In genomic region chr13:84023637-84024036, GRCm38 (mm10) we compare ENCODE assay signal across 7 mouse cellular contexts.
A peak's percentile ranks its signal among the peaks of the same experiment; 100 is the strongest.
DNase-seq lines count a peak whose midpoint lies in the region; ATAC-seq lines count a peak whose summit lies in the region.

No protein-coding gene starts in this region.

- no peak overlapping the region for H3K27ac ChIP-seq in neural tube, embryonic 11.5 days (ENCODE audit: low read depth, low read length)
- no peak overlapping the region for H3K27ac ChIP-seq in kidney, embryonic 14.5 days (ENCODE audit: low read depth, low read length)

- H3K36me3 ChIP-seq in neural tube, embryonic 11.5 days (ENCODE audit: control insufficient read depth, insufficient read depth, low read length), result no peaks in the 10 kb centered on the region
- H3K36me3 ChIP-seq in kidney, embryonic 14.5 days (ENCODE audit: control insufficient read depth, insufficient read depth, low read length), result no peaks in the 10 kb centered on the region

- H3K4me1 ChIP-seq in neural tube, embryonic 11.5 days (ENCODE audit: control insufficient read depth, insufficient read depth, low read length), result peaks cover 2% of the 10 kb centered on the region; the same call in 1 of the 2 replicates
- H3K4me1 ChIP-seq in kidney, embryonic 14.5 days (ENCODE audit: control insufficient read depth, insufficient read depth, low read length), result no peaks in the 10 kb centered on the region

- H3K9me3 ChIP-seq in neural tube, embryonic 11.5 days (ENCODE audit: control insufficient read depth, low read length), result no peaks in the 10 kb centered on the region
- no peaks in the 10 kb centered on the region for H3K9me3 ChIP-seq in kidney, embryonic 14.5 days (ENCODE audit: control insufficient read depth, low read length)

- no peak for DNase-seq in neural tube, embryonic 11.5 days (ENCODE audit: low spot score)
- DNase-seq in neural tube, embryonic 10.5 days (ENCODE audit: extremely low spot score, low spot score), result no peak
- DNase-seq in embryo, embryonic 9.5 days (ENCODE audit: extremely low spot score), result peak; percentile 19
- no peak for DNase-seq in adrenal gland, adult 8-10 months
- DNase-seq in thymus, postnatal 25 days, result no peak
- DNase-seq in thymus, postnatal 36 days, result no peak

- no peak overlapping the region for H3K9ac ChIP-seq in neural tube, embryonic 11.5 days (ENCODE audit: low read length)
- H3K9ac ChIP-seq in kidney, embryonic 14.5 days (ENCODE audit: low read depth, low read length), result no peak overlapping the region

- H3K4me2 ChIP-seq in neural tube, embryonic 11.5 days (ENCODE audit: low read depth), result no peak overlapping the region
- no peak overlapping the region for H3K4me2 ChIP-seq in kidney, embryonic 14.5 days (replicated peaks; ENCODE audit: low read depth, low read length)

- H3K27me3 ChIP-seq in neural tube, embryonic 11.5 days (ENCODE audit: control insufficient read depth, insufficient read depth, low read length), result no peaks in the 10 kb centered on the region
- no peaks in the 10 kb centered on the region for H3K27me3 ChIP-seq in kidney, embryonic 14.5 days (ENCODE audit: control insufficient read depth, insufficient read depth, low read length)

- H3K4me3 ChIP-seq in neural tube, embryonic 11.5 days (ENCODE audit: low read depth, low read length), result no peak overlapping the region
- H3K4me3 ChIP-seq in kidney, embryonic 14.5 days (ENCODE audit: low read length), result no peak overlapping the region

- peak; percentile 58; the same call in 1 of the 2 replicates for ATAC-seq in neural tube, embryonic 11.5 days (ENCODE audit: insufficient read depth, low FRiP score, low TSS enrichment)
- peak; percentile 81 for ATAC-seq in kidney, embryonic 14.5 days (ENCODE audit: low FRiP score, low TSS enrichment)

- WGBS in neural tube, embryonic 11.5 days, result 55% methylated on average over 5 of the region's 5 CpGs
- 43% methylated on average over 5 of the region's 5 CpGs for WGBS in kidney, embryonic 14.5 days
